Mouse (Mus musculus): Measurements from ENCODE around the gene Cacng1.

Cacng1 gene

DNA sequence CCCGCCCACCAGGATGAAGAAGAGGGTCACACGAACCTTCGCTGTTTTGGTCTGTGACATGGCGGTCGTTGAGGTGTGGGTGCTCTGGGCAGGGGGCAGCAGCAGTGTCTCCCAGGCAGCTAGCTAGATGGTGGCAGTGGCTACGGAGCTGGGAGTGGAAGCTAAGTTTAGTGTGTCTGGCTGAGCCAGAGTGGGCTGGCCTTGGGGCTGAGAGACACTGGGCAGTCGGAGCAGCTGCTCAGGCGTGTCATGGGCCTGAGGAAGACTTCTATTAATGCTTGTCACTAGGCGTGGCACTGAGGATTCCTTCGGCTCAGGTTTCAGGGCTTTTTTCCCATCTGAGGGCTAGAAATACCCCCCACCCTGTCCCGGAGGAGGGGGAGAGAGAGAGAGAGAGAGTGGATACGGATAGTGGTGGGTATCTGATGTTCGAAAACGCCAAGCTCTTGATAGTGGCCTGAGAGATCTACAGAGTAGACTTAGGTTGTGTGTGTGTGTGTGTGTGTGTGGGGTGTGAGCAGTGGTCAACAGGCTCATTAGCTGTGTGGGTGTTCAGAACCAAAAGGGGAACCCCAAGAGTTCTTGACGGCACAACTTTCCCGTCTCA lies at the start of gene Cacng1:
TSS of gene Cacng1 (minus strand) at position 191 of the 607 bp plus-strand sequence.
- DNase-seq (ENCODE audit: low spot score), result no peak

DNA sequence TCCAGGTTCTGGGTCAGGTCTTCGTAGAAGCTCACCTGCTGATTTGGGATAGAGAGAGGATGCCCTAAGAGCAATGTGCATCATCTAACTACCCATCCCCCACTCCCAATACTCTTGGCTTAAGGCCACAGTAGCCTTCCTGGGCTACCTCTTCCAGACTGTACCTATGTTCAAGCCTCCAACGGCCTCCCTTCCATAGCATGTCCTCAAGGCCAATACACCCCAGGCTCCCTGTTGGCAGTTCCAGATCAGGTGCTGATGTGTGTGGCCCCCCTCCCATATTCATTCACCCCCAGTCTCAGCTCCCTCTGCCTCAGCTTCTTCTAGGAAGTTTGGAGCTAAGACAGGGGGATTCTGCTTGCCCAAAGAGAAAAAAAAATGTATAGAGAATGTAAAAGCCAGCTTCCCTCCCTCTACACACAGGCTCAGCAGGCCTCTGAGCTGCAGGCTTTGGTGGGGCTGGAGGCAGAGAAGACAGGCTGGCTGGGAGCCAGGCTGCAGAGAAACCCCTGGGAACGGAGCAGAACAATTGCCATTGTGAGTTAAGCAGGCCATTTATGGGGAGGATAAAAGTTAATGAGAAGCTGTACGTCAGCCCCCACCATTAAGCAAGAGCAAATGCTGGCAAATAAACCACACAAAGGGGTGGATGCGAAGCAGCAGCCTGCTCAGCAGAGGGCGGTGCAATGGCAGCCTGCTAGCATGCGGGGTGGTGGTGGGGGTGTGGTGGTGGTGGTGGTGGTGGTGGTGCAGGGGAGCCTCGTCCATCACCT lies 46.6 kb upstream of the Cacng1 start:
- no peak for DNase-seq (ENCODE audit: low spot score)

DNA sequence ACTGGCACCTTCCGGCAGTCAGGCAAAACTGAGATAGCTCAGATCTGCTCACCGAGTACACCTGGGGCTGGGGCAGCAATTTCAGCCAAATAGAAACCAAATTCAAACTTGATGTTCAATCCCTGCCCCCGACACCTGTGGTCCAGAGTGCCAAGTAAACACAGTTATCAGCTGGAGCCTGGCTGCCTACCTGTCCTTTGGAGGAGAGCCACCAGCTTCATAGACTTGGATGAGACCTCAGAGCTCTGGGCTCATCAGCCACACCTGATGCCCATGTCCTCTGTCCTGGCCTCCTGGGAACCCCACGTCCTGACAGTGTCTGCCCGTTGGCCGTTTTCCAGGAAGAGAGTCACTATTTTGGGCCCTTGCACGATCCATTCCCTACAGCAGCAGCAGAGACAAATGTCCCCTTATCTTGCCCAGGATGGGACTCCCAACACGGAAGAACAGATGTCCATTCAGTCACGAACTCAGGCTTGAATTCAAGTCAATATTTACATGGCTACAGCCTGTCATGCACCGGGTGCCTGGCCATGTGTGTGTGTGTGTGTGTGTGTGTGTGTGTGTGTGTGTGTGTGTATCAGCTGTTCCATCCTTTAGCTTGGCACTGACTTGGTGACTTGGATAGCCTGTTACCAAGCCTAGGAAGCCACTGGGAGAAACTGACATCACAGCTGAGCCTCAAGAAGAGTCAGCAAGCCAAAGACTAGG lies 45.6 kb upstream of the Cacng1 start:
- DNase-seq (ENCODE audit: low spot score), result no peak

GRCm38 (mm10) chr11:107760001-107760400 lies 43.7 kb upstream of the Cacng1 start:
- no peak for DNase-seq (ENCODE audit: low spot score)

- peak; percentile 6 for DNase-seq (ENCODE audit: low spot score)
Observed at GRCm38 (mm10) chr11:107759516-107759915, 43.2 kb upstream of the Cacng1 start.

DNA sequence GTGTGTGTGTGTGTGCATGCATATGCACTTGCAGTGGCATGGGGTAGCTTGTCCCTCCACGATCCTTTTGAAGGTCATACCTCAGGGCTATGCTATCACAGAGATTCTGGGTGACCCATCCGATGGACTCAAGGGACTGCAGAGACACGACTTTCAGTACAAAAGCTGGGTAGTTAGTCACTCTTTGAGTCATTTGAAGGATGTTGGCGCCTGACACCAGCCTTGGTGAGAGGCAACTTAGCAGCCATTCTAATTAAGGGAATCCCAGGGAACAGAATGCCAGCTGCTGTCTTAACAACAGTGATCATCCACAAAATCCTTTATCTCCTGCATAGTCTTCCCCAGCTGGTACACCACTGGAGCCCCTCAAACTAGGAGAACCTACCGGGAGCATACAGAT lies 32.8 kb upstream of the Cacng1 start:
- DNase-seq (ENCODE audit: low spot score), result no peak

DNA sequence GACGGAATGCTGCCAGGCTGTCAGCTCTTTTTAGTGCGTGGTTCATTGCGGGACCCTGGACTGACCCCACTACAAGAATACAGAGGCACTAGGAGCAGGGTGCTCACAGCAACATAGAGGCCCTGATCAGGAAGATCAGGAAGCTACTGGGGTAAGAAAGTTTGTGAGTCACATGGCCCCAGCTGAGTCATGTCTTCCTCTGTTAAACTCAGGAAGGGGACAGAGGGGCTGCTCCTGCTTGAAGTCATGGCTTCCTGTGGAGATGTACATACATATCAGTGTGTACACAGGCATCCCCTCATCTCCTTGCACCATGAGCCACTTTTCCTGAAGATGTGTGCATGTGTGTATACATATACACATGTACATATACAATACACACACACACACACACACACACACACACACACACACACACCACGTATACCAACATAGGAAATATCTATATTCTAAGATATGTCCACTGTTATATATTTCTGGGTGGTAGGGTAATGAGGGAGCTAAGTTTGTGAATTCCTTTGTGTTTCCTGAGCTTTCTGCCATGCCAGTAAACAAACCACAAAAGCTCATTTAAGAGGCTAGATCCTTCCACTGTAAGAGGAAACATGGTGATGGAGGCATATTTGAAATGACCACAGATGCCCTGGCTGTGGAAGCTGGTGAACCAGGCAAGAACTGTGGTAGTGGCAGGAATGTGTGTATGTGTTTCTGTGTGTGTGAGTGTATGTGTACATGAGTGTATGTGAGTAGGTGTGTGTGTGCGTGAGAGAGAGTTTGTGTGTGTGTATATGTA lies 32.1 kb upstream of the Cacng1 start:
- no peak for DNase-seq (ENCODE audit: low spot score)

DNA sequence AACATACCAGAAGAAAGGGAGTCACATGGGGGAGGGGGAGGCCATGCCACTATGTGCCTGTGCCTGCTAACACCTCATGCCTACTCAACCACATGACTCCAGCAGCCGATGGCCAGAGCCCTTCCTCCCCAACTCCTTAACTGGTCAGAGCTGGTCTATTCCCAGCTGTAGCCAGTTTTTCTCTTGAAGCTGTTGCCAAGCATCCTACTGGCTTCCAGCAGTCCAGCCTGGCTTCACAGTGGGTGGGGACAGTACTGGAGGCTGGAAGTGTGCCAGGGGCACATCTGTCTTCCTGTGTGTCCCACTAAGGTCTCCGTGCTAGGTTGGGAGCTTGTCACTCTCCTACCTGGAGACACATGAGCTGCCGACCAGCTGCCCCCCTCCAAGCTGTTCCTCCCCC lies 26.8 kb upstream of the Cacng1 start:
- no peak for DNase-seq (ENCODE audit: low spot score)

DNA sequence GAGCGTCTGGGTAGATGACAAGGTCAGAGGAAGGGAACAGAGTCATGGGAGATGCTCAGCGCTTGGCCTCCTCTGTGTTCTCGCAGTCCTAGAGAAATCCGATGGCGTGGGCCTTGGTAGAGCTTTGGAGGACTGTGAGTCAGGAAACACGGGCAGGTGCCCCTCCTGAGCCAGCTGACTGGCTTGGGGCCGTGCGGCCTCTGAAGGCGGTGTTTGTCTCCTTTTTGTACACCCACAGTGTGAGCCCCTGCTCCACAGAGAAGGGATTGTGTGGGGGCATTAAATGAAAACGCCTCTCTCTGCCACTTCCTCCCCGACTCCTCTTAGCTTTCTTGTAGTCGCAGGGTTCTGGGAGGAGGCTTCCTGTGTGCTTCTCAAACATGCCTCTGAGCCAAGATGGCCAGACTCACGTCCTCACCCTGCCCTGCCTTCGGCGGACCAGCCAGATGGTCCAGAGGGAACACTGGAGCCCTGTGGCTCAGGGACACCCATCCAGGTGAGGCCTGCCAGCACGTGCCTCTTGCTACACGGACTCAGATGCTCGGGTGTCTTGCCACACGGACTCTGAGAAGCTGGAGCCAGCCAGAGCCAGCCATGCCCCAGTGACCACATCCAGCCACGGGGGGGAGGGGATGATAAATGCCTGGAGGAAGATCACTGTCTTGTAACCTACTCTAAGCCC lies 22.2 kb upstream of the Cacng1 start:
- no peak for DNase-seq (ENCODE audit: low spot score)

DNA sequence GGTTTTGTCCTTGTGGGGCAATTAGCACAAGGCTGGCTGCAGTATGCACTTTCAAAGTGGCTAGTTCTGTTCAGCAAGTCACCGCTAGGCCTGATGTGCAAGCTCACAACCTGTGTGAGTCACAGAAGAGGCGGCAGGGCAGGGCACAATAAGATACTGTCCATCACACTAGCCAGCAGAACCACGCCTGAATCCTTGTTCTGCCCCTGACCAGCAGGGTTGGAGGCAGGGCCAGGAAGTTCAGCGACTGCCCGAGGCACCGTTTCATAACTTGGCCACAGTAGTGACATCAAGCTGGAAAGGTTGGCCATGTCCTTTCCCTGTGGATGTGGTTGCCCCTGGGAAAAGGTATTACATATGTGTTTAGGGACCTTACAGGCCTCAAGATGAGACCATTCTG lies 21.6 kb upstream of the Cacng1 start:
- DNase-seq (ENCODE audit: low spot score), result no peak

DNA sequence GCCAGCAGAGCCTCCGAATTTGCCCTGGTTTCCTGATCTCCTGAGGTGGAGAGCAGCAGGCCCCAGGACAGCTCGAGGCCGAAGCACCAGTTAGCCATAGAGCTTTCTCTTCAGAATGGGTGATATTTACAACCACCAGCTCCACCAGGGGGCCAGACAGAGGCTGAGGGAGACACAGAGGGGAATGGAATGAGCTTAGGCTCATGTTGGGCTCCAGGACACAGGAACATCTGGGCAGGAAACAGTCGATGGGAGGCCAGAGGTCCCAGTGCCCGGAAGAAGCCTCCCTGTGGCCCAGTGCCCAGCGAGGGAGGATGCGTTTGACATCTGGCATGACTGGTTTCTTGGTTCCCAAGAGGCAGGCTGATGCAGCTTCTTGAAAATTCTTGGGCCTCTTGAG lies 17.8 kb upstream of the Cacng1 start:
- DNase-seq (ENCODE audit: low spot score), result no peak

GRCm38 (mm10) chr11:107731498-107731897 lies 15.2 kb upstream of the Cacng1 start:
- DNase-seq (ENCODE audit: low spot score), result no peak

DNA sequence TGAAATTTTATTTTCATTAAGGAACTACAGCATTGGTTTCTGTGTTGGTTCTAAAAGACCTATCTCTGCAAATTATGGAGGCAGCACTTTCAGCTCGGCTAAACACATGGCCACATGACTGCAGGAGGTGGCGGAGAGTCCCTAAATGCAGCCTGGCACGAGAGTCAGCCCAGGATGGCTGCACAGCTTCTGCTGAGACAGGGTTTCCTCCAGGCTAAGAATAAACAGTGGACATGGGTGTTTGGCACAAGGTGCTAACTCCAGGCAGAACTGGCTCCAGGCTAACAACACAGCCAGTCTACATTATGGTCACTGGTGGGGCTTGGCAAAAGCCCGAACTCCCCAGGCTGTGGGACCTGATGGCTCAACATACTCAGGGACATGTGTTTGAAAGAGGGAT lies 14.6 kb upstream of the Cacng1 start:
- DNase-seq (ENCODE audit: low spot score), result no peak

DNA sequence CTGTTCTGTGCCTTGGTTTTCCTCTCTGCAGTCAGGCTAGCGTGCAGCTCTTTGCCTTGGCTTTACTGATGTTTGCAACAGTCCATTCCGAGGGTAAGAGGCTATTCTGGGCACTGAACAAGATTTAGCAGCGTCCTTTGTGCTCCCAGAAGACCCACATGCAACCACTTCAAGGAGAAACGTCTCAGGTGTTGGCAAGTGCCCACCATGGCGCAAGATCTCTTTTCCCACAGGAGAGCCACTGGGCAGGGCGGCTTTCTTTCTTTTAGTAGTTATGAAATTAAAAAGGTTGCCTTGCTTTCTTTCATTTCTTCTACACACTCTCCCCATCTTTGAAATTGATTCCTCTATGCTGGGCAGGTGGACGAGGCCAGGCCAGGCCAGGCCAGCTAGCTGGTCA lies 12.8 kb upstream of the Cacng1 start:
- no peak for DNase-seq (ENCODE audit: low spot score)

DNA sequence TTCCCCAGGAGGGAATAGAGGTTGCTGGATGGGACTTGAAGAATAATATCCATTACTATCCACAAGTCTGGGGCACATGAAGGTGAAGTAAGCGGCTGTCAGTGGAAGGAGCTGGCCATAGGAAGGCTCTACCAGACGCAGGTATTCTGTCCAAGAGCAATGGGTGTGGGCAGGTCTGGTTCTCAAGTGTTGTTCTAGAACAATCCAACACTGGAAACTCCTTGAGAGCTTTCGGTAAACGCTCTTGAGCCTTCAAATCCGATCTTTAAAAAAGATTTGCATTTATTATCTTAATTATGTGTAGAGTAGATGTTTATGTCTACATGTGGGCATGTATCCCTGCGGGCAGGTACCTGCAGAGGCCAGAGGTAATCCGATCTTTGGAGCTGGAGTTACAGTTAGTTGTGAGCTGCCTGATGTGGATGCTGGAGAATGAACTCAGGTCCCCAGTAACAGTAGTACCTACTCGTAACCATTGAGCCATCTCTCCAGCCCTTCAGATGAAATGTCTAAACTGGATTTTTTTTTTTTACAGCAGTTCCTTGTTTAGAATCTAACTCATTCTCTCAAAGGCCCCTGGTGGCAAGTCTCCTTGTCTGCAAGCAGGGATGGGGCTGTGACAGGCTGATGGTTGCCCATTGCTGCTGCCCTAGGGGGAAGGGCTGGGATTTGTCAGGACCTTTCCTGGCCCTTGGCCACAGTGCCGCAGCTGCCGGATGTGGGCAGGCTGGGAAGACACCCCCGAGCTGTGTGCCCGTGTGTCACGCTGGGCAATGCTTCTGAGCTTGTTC lies 11.9 kb upstream of the Cacng1 start:
- no peak for DNase-seq (ENCODE audit: low spot score)

GRCm38 (mm10) chr11:107724603-107725002 lies 8.3 kb upstream of the Cacng1 start:
- no peak for DNase-seq (ENCODE audit: low spot score)

DNA sequence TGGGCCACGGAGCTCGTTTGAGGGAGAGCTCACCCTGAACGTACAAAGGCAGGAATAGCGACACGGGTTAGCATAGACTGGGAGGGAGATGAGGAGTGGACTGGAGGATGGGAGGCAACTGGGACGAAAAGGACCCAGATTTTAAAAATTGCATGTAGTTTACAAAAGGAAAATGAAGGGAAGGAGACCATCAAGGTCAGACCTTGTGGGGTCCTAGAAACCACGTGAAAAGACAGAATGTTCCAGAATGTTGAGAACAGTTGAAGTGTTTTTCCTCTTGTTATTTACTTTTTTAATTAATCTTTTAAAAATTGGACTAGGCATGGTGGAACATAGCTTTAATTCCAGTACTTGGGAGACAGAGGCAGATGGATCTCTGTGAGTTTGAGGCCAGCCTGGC lies 4.7 kb upstream of the Cacng1 start:
- DNase-seq (ENCODE audit: low spot score), result no peak

DNA sequence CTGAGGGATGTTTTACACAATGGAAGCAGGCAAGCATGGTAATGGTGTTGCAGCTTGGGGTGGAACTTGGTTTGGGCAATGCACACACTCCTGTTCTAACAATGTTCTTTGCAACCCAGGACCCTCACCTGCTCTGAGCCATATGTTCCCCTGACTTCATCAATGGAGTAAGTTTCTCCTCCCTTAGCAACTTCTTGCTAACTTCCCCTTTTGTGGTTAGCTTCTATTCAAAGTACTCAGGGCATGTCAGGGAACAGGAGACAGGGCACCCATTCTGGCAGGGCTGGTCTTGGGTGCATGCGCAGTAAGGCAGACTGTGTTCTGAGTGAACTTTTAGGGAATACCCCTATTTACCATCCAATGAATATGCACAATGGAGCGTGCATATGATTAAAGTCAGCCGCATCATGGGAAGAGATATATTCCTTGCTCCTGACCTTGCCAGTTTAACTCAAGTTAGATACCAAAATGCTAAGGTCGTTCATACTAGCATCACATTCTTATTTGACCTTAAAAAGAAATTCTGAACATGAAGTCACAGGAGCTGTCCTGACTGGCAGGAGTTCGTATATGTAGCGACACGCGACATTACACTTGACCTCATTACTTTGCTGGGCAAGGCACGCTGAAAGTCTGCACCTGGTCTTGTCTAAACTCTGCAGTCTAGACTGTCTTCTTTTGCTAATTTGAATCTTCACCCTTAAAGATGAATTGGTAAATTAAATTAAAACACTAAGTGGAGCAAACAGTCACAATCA lies 4.1 kb upstream of the Cacng1 start:
- DNase-seq (ENCODE audit: low spot score), result no peak

DNA sequence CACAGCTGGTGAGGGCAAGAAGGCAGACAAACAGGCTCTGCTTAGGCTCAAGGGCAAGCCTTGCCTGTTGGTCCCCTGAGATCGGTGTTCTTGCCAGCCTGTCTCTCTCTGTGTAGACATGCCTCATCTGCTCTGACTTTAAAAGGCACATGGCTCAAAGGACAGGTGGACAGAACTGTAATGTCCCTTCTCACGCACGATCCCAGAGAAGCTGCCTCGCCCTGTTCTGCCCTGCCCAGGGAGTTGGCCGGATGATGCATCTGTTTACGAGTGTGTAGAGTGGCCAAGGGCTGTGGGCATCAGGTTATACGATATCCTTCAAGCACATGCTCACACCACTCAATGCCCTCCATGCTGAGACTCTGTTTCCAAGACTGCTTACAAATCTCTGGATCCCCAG lies 2.0 kb downstream of the Cacng1 start:
- no peak for DNase-seq (ENCODE audit: low spot score)

DNA sequence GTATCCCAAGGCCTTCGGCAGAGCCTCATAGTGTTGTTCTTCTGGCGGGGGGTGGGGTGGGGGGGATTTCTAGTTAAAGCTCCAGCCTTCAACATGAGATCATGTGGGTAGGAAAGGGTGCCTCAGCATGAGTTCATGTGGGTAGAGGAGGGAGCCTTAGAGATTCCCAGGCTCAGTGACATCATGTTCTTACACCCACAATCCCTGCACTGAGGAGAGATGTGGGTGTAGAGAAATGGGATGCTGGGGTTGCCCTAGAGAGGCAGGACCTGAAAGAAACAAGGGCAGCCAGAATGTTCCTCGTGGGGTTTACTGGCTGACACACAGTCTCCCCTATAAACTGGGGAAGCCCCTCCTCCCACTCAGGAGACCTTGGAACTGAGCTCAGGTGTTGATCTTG lies 5.9 kb downstream of the Cacng1 start:
- DNase-seq (ENCODE audit: low spot score), result no peak

Measured in yolk sac, embryonic 10.5 days (tissue).